Mouse (Mus musculus) kidney, adult 8-10 months (tissue): ENCODE measurements around the gene Khdc4.
"Not testable (repeated sequence)": the region's sequence is repeated elsewhere in the genome, so short reads cannot be mapped to it uniquely, and the experiment has no call there.

Experiments
- DNase-seq, 2 experiments: peaks; one replicate each; pipeline ENCODE4 v3.0.0; 2022

Khdc4 gene

DNA sequence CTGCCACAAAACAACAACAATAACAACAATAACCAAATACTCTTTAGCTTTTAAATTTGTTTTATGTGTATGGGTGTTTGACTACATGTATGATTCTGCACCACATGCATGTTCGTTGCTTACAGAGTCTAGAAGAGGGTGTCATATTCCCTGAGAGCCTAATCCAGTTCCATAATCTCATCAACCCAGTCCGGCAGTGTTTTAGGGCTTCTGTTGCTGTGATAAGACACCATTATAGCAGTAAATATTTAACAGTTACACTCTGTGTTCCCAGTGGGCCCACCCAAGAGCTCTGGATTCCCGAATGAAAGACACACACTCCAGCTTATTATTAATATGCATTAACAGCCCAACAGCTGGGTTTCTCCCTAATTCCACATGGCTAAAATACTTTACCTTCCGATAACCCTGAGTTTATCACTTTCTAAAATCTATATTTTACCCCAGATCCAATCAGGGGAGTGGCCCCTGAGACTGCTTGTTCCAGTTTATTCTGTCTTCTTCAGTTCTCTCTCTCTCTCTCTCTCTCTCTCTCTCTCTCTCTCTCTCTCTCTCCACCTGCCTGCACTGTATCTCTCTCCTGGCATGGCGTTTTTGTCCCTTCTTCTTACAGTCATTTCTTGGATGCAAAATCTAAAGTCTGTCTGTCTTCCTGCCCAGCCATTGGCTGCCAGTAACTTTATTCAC lies 27.0 kb upstream of the Khdc4 start:
- DNase-seq, result no peak

DNA sequence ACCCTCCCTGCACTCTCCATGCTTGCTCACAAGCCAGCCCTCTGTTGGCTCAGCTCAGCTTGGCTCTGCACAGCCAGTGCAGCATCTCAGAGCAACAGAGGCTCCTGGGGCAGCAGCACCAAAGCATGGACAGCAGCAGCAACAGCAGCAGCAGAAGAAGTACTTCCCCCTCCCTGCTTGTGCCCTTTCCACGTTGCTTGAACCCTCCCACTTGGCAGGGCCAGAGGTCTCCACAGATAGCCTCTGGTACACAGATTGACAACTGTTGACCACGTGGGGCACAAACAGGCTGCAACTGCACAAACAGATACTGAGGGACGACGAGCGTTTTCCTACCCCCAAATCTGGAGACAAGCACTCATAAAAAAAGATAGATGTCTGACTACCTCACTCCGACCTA lies 25.8 kb upstream of the Khdc4 start:
- DNase-seq, result no peak

DNA sequence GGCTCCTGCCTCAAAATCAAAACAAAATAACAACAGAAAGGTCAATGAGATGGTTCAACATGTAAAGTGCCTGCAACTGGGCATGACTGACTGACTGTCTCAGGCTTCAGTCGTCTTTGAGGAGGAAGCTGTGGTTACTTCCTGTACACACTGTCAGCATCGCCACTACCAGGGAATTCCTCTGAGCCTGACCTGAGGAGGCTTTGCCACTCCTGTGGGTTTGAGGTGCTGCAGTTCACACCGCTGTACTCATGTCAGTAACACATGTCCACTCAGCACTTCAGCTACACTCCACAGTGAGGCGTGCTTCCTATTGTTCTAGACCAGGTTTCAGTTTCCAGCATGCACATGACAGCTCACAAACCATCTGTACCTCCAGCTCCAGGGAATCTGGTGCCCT lies 21.5 kb upstream of the Khdc4 start:
- DNase-seq, result no peak

DNA sequence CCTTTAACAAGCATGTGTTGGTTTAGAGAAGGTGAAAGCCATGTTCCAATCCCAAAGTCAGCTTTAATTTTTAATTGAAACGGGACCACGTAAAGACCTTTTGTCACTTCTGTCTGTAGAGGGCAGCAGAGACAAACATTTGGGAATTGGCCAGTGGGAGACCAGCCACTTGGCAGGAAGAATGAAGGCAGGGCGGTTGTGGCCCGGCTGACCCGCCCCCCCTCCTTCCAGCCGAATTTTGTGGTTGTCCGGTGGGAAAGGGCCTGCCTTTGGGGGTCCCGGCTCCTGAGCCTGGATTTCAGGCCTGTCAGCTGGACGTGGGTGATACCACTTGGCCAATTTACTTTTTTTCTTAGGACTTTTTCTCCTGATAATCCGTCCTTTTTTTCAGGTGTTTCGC lies 8.2 kb upstream of the Khdc4 start:
- DNase-seq, result peak; percentile 69 to 72

DNA sequence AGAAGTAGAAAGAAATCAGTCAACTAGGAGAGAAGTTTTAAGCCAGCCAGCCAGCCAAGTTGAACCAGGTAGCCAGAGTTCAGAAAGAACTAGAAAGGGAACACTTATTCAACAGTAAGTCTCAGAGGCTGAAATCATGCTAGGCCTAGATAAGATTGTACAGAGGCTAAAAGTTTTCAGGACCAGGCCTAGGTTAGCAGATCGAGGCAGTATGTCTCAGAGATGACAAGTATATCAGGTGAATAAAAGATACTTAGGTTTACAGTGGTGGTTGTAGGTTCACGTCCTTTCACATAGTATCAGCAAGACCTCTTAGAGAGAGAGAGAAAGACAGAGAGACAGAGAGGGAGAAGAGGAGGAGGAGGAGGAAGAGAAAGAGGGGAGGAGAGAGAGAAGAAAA lies 1.8 kb upstream of the Khdc4 start:
- DNase-seq, result no peak

DNA sequence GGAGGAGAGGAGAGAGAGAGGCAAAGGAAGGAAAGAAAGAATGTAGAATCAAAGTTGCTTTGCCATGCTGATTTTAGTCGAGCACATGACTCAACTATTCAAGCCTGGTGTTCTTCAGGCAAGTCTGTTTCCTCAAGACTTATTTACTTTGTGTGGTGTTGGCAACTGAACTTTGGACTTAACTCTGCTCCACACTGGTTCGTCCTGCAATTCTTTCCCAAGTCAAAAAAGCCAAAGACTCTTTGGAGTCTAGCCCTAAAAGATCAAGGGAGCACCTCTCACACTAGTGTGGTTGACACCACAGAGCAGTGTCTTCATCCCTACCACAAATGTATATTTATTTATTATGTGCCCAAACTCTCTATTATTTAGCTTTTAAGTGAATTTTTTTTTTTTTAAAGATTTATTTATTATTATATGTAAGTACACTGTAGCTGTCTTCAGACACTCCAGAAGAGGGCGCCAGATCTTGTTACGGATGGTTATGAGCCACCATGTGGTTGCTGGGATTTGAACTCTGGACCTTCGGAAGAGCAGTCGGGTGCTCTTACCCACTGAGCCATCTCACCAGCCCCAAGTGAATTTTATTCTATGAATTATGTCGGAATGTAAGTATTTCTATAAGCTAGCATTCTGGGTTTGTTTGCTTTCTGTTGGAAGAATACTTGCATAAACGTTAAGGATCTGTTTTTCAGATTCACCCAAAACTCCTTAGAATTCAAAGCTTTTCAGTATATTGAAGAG lies 1.2 kb upstream of the Khdc4 start:
- DNase-seq, result peak; percentile 38 to 49

DNA sequence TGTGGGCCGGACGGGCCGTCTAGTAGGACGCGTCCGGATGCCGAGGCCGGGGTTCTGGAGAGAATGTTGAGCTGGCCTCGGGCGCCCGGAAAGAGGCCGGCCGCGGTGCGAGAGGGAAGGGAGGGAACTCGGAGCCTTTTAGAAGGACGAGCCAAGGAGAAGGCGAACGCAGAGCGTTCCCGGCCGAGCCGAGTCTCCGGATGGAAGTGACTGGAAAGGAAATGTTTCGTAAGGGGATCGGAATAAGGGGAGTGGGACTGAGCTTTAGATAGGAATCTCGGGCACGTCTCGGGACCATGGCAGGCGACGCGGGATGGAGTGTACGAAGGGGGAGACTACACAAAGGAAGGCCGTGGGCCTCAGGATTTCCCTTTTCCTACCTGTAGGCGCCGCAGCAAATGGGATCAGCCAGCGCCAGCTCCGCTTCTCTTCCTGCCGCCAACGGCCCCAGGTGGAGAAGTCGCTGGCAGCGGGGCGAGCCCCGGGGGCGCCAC lies 402 bp downstream of the Khdc4 start:
- DNase-seq, result peak in 1 of 2 experiments; percentile 51

DNA sequence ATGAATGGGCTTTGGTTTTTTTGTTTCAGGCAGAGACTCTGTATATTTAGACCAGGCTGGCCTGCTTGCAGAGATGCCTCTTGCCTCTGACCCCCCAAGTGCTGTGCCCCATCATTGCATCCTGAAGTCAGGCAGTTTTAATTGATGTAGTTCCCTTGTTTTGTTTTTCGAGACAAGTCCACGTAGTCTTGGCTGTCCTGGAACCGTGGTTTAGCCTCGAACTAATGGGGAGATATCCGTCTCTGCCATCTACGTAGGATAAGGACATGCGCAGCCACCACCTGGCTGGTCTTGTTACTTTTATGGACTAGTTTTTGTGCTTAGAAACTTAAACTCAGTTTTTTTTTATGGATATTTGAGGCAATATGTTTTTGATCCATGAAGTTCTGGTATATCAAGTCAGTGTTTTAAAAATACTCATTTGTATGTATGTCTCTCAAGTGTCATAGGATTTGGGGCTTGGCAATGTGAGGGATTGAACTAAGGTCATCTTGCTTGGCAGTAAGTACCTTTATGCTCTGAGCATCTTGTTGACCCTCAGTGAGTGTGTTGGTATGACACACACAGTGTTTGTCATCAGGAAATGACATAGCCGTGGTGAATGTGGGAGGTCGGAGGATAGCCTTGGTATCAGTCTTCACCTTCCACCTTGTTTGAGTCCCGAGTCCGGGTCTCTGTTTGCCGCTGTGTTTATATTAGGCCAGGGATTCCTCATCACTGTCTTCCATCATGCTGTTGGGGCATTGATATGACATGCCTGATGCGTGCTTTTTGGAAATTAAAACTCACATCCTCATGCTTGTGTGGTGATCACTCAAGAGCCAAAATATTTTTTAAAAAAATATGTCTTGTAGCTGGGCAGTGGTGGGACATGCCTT lies 1.4 kb downstream of the Khdc4 start:
- DNase-seq, result no peak

DNA sequence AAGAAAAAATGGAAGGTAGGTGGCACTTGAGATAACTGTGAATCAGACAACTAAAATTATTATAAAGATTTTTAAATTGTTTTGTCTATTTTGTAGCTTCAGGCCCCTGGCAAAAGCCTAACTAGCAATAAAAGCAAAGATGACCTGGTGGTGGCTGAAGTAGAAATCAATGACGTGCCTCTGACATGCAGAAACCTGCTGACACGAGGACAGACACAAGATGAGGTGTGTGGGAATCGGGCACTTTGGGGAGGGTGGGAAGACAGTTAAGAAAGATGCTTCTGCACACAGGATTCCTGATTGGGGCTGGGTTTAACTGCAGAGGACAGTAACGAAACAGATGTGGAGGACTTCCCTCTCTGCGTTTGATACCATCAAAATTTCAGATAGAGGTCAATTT lies 3.5 kb downstream of the Khdc4 start:
- no peak for DNase-seq

DNA sequence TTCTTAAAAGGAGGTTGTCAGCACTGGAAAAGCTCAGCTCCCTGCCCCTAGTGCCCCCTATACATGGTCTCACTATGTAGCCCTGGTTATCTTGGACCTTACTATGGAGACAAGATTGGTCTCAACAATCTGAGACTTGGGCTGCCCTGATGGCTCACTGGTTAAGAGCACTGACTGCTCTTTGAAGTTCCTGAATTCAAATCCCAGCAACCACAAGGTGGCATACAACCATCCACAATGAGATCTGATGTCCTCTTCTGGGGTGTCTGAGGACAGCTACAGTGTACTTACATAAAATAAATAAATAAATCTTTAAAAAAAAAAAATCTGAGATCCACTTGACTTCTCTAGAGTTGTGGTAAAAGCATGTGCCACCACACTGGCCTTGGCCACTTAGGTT lies 9.9 kb downstream of the Khdc4 start:
- no peak for DNase-seq

DNA sequence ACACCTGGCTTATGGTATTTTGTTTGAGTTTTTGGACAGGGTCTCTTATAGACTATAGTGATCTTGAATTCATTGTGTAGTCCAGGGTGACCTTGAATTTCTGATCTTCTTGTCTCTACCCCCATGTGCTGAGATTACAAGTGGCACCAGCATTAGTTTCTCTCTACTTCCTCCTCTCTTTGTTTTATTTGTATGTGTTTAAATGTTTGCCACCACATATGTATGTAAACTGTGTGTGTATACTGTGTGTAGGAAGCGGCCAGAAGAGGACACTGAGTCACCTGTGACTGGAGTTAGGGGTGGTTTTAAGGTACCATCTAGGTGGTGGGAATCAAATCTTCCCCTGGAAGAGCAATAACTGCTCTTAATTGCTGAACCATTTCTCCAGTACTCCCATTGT lies 12.4 kb downstream of the Khdc4 start:
- DNase-seq, result no peak

DNA sequence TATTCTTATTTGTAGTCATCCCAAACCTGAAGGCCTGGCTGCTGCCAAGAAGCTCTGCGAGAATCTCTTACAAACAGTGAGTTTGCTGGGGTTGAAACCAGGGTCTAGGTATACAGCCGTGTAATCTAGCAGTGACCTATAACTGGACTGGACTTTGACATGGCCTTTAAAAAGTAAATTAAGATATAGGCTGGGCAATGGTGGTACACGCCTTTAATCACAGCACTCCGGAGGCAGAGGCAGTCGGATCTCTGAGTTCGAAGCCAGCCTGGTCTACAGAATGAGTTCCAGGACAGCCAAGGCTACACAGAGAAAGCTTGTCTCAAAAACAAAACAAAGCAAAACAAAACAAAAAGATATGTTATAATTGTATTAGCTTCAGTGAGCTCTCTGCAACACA lies 13.2 kb downstream of the Khdc4 start:
- DNase-seq, result no peak

DNA sequence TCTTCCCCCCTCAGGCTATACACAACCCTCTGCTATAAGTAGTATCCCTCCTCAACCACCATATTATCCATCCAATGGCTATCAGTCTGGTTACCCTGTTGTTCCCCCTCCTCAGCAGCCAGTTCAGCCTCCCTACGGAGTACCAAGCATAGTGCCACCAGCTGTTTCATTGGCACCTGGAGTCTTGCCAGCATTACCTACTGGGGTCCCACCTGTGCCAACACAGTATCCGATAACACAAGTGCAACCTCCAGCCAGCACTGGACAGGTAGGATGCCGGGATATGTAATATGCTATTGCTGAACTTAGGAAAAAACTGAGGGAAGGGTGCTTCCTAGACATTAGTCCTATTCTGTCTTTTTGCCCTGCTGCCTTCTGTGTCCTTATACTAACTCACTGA lies 14.6 kb downstream of the Khdc4 start:
- no peak for DNase-seq

DNA sequence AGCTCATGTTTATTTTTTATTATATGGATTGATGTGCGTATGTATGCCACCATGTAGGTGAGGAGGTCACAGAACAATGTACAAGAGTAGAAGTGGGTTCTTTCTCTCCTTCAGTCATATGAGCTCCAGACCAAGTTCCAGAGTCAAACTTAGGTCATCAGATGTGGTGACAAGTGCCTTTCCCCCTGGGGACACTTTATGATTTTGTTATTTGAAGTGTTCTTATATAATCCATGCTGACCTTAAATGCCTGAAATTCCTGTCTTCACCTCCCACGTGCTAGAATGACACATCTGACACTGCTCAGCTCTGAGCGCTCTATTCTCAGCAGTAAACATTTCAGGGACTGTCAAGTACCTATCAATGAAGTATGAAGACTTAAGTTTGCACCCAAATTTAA lies 15.6 kb downstream of the Khdc4 start:
- no peak for DNase-seq

DNA sequence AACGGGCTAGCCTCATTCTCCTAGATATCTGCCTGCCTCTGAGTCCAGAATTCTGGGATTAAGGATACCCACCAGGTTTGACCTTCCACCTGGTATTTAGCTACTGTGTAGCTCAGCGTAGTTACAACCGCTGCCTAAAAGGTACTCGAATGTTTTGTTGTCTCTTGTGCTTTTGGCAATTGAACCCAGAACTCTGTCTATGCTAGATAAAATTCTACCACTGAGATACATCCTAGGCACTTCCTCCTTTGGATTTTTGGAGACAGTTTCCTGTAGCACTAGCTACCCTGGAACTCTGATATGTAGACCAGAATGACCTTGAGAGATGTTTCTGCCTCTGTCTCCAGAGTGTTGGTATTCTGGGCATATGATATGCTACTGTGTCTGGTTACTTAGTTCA lies 28.1 kb downstream of the Khdc4 start:
- DNase-seq, result no peak

DNA sequence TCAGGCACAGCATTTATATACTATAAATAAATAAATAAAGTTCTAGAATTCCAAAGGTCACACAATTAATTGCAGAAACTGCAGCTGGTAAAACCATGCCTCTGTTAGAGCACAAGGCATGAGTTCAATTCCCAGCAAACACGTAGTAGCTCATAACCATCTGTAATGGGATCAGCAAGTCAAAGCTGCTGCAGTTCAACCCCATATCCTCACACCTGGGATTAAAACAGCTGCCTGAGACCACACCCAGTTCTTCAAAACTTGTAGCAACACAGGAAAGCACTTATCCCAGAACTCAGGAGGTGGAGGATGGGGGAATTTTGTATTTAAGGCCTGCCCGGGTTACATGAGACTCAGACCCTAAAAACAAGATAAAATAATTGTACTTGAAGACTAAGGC lies 29.1 kb downstream of the Khdc4 start:
- no peak for DNase-seq

DNA sequence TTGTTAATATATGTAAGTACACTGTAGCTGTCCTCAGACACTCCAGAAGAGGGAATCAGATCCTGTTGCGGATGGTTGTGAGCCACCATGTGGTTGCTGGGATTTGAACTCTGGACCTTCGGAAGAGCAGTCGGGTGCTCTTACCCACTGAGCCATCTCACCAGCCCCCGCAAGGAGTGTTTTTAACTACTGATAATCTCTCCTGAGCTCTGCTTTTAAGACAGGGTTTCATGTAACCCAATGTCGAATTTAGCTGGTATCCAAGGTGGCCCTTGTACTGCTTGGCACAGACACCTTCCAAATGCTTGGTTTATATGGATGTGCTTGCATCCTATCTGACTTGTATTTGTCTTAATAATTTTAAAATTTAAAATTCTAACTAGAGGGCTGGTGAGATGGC lies 30.1 kb downstream of the Khdc4 start:
- not testable (repeated sequence) for DNase-seq

DNA sequence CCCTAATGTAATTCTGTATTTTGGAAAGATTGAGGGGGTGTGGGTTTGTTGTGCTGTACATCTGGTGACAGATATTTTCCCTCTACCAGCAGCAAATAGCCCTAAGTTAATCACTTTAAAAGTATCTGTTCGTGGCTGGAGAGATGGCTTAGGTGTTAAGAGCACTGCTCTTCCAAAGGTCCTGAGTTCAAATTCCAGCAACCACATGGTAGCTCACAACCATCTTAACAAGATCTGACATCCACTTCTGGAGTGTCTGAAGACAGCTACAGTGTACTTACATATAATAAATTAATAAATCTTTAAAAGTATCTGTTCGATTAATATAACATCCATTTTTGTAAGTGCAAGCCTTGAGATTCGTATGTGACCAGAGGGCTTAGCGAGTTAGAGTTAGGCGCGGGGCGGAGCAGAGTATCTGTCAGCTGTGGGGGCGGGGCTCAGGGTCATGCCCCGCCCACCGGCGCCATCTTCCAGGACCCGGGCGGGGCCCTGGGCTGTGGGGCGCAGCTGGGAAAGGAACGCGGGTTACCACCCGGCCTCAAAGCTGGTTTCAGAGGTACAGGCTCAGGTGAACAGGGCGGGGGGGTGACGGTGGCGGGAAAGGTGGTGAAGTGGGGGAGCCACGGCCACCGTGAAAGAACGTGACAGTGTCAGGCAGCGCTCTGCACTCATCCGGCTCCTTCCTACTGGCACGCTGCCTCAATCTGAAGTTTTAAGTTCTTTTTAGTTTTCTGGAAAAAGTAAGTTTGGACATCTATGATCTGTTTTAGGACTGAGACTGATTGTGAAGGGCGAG lies 31.0 kb downstream of the Khdc4 start, which contains the start of gene Rit1:
Gene Rit1, plus strand, starts transcription at position 440 of the 799 bp plus-strand sequence.
- peak; percentile 73 to 86 for DNase-seq

DNA sequence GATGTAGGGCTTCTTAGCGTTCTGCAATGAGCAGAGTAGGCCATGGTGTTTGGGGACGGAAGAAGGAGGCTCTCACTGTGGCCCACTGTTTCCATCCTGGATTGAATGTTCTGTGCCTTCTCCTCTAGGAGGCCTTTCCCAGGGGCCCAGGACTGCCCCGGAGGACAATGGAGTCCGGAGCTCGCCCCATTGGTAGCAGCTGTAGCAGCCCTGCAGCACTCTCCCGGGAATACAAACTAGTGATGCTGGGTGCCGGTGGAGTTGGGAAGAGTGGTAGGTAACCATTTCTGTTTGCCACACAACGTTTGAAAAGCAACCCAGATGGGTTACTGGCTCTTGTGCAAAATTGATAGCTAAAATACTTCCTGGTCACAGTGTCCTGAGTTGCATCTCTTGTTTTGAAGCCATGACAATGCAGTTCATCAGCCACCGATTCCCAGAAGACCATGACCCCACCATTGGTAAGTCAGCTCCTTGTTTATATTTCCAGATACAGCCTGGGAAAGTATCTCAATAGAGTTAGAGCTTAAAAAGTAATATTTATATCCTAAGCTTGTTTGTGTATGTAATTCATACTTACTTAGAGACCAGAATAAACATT lies 31.7 kb downstream of the Khdc4 start:
- peak; percentile 13 to 36 for DNase-seq

DNA sequence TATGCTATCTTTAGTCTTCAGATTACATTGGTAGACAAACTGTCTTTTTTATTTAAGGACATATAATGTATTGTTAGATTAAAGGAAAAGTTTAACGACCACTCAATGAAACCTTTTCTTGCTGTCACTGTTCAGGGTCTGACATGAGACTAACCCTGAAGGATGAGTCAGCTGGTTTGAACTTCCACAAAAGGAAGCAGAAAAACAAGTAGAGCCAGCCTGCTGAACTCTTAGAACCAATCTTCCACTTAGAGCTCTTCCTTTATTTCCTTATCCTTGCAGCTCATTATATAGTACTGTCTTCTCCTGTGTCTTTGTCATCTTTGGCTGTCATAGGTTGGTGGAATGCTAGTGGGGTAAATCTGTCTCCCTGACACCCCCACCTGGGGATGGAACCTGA lies 32.2 kb downstream of the Khdc4 start:
- no peak for DNase-seq

DNA sequence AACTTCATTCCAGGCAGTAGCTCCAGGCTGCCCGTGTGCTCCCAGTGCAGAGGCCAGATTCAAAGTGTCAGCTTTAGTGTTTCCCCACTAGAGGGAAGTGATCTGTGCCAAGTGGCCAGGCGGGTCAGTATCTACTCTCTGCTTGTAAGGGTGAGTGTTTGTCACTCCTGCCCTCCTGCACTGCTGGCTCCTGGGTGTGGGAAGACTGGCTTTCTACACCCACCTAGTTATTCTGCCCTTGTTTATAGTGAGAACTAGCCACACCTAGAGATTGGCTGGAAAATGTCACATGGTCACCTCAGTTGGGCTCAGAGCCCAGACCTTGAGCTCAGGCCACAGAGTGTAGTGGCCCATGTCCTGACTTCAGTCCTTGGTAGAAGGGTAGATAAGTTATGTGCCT lies 33.5 kb downstream of the Khdc4 start:
- DNase-seq, result peak; percentile 75 to 82

DNA sequence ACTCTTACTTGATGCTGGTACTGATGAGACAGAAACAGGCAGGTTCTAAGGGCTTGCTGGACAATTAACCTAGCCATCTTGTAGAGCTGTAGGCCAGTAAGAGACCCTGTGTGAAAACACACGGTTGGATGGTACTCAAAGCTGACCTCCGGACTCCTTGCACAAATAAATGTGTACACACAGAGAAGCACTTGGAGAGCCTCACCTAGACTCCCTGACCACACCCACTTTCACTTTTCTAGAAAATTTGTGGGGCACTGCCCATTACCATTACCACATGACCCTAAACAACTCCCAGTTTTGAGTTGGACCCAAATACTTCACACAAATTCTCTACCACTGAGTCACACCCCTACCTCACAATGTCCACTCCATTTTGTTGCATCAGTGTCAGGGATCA lies 51.0 kb downstream of the Khdc4 start:
- no peak for DNase-seq
